In genomic region chr9:42601445-42601844, GRCm38 (mm10) we compare ENCODE assay signal across 8 mouse cellular contexts.
A peak's percentile ranks its signal among the peaks of the same experiment; 100 is the strongest.
DNase-seq lines count a peak whose midpoint lies in the region; ATAC-seq and TF ChIP-seq lines count a peak whose summit lies in the region.
"Had no signal": no experiment of that assay in that cellular context is flagged by ENCODE, and none has a peak within 500 bp of the region (broad histone marks: within the 10 kb centered on the region; RNA-seq: fewer than 3 reads in every experiment).

No protein-coding gene starts in this region.

- no peak overlapping the region for H3K4me3 ChIP-seq in kidney, adult 2 months (ENCODE audit: insufficient read depth, low read depth, low read length)
- no peak overlapping the region for H3K4me3 ChIP-seq in kidney, embryonic 14.5 days (ENCODE audit: low read length)
- no peak overlapping the region for H3K4me3 ChIP-seq in testis, adult 2 months (ENCODE audit: control insufficient read depth, low read depth, low read length)
- H3K4me3 ChIP-seq in hindbrain, postnatal 0 days (ENCODE audit: low read length) = no peak overlapping the region

- H3K27ac ChIP-seq in kidney, adult 2 months (ENCODE audit: insufficient read depth, low read depth, low read length) = no peak overlapping the region
- no peak overlapping the region for H3K27ac ChIP-seq in kidney, embryonic 14.5 days (ENCODE audit: low read depth, low read length)
- no peak overlapping the region for H3K27ac ChIP-seq in testis, adult 2 months (ENCODE audit: control insufficient read depth, insufficient read depth, low read depth, low read length)
- H3K27ac ChIP-seq in hindbrain, postnatal 0 days = no peak overlapping the region

- WGBS in kidney, adult 2 months = 39% methylated on average over 3 of the region's 3 CpGs
- 53% methylated on average over 3 of the region's 3 CpGs for WGBS in kidney, embryonic 14.5 days
- 43% methylated on average over 3 of the region's 3 CpGs for WGBS in hindbrain, postnatal 0 days

- no peaks in the 10 kb centered on the region for H3K4me1 ChIP-seq in kidney, adult 2 months (ENCODE audit: control insufficient read depth, insufficient read depth, low read length)
- H3K4me1 ChIP-seq in kidney, embryonic 14.5 days (ENCODE audit: control insufficient read depth, insufficient read depth, low read length) = no peaks in the 10 kb centered on the region
- no peaks in the 10 kb centered on the region for H3K4me1 ChIP-seq in testis, adult 2 months (ENCODE audit: control insufficient read depth, insufficient read depth, low read length)
- no peaks in the 10 kb centered on the region for H3K4me1 ChIP-seq in hindbrain, postnatal 0 days (ENCODE audit: insufficient read depth, low read length)

- H3K9me3 ChIP-seq in kidney, embryonic 14.5 days (ENCODE audit: control insufficient read depth, low read length) = no peaks in the 10 kb centered on the region
- no peaks in the 10 kb centered on the region for H3K9me3 ChIP-seq in hindbrain, postnatal 0 days (ENCODE audit: low read length)

- no peak for TF ChIP-seq POLR2A in kidney, adult 2 months (IDR thresholded peaks at IDR 0.05; ENCODE audit: low read depth, low read length)
- TF ChIP-seq POLR2A in testis, adult 2 months (IDR thresholded peaks at IDR 0.05; ENCODE audit: control insufficient read depth, low read depth, low read length) = no peak

- H3K4me2 ChIP-seq in kidney, embryonic 14.5 days (replicated peaks; ENCODE audit: low read depth, low read length) = no peak overlapping the region
- H3K4me2 ChIP-seq in hindbrain, postnatal 0 days (ENCODE audit: low read depth, low read length) = no peak overlapping the region

- H3K36me3 ChIP-seq in kidney, adult 2 months (ENCODE audit: control insufficient read depth, insufficient read depth, low read length) = no peaks in the 10 kb centered on the region
- no peaks in the 10 kb centered on the region for H3K36me3 ChIP-seq in kidney, embryonic 14.5 days (ENCODE audit: control insufficient read depth, insufficient read depth, low read length)
- no peaks in the 10 kb centered on the region for H3K36me3 ChIP-seq in testis, adult 2 months (ENCODE audit: control insufficient read depth, insufficient read depth, low read length)
- no peaks in the 10 kb centered on the region for H3K36me3 ChIP-seq in hindbrain, postnatal 0 days (ENCODE audit: insufficient read depth, low read length)

- H3K9ac ChIP-seq in kidney, embryonic 14.5 days (ENCODE audit: low read depth, low read length) = no peak overlapping the region
- no peak overlapping the region for H3K9ac ChIP-seq in hindbrain, postnatal 0 days (replicated peaks; ENCODE audit: low read length)

- no peaks in the 10 kb centered on the region for H3K27me3 ChIP-seq in kidney, adult 2 months (replicated peaks; ENCODE audit: control insufficient read depth, insufficient read depth, low read length)
- H3K27me3 ChIP-seq in kidney, embryonic 14.5 days (ENCODE audit: control insufficient read depth, insufficient read depth, low read length) = no peaks in the 10 kb centered on the region
- H3K27me3 ChIP-seq in testis, adult 2 months (ENCODE audit: control insufficient read depth, insufficient read depth, low read length) = no peaks in the 10 kb centered on the region
- no peaks in the 10 kb centered on the region for H3K27me3 ChIP-seq in hindbrain, postnatal 0 days (ENCODE audit: insufficient read depth, low read length)

- peak; percentile 18 for DNase-seq in kidney, adult 2 months
- no peak for DNase-seq in testis, postnatal 14 days (ENCODE audit: low spot score)
- peak; percentile 49 for DNase-seq in hindbrain, postnatal 0 days (ENCODE audit: low spot score)
- DNase-seq in thymus, postnatal 25 days = peak; percentile 4
- no peak for DNase-seq in c-Kit-positive CD71-positive TER-119-positive erythroid progenitor cells, embryonic 14.5 days (ENCODE audit: low spot score)
- DNase-seq: cerebellum, adult 11-12 months had no signal

- ATAC-seq in kidney, embryonic 14.5 days (ENCODE audit: low FRiP score, low TSS enrichment) = no peak
- no peak; the same call in 1 of the 2 replicates for ATAC-seq in hindbrain, postnatal 0 days

- TF ChIP-seq CTCF in kidney, adult 2 months (conservative IDR thresholded peaks at IDR 0.05; ENCODE audit: insufficient read depth, insufficient read length, low read depth, low read length) = peak; percentile 76
- TF ChIP-seq CTCF in testis, adult 2 months (IDR thresholded peaks at IDR 0.05; ENCODE audit: control insufficient read depth, insufficient read depth, insufficient replicate concordance, low read depth, low read length) = peak; percentile 15; the same call in 1 of the 2 replicates
- TF ChIP-seq CTCF in hindbrain, postnatal 0 days (IDR thresholded peaks at IDR 0.05; ENCODE audit: low read depth) = peak; percentile 44

Comparison
In these comparisons a context has a peak if more than half of its experiments do, and no peak if none do; other contexts are left out.
1. DNase-seq: peak in kidney, adult 2 months (single experiment), hindbrain, postnatal 0 days (single experiment) and thymus, postnatal 25 days (single experiment); none in testis, postnatal 14 days (single experiment) and c-Kit-positive CD71-positive TER-119-positive erythroid progenitor cells, embryonic 14.5 days (single experiment).
2. CTCF ChIP-seq: peak in every context shown above with its lines; median percentile 76 in kidney, adult 2 months; 44 in hindbrain, postnatal 0 days; 15 in testis, adult 2 months.